Mouse (Mus musculus): Measurements from ENCODE around the gene Igfbp7. TPM values are rescaled to one million over a fixed set of nuclear protein-coding genes. Genes with fewer than 3 reads are reported as not detected.

Igfbp7 gene
- polyA plus RNA-seq, 1 experiment from 2014 or later: 15.6 TPM

DNA sequence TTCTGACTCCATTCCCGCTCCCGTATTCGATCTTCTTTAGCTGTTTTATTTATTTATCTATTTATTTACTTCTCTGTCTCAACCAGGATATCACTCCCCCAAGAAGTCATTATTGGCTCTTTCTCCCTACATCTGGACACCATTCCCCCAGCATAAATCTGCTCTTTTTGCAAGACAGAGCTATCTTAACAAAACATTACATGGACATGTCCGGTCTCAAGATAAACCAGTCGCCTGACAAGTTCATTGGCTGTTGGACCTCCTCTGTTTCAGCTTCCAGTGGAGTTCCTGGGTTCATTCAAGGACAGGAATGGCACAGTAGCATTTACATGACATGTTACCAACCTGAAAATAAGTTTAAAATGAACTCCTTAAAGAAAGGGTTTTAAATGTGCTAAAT, 4.9 kb downstream of the Igfbp7 start:
- peaks cover 26% of the 10 kb centered on the region for H3K27me3 ChIP-seq

GRCm38 (mm10) chr5:77402137-77402536, 5.7 kb downstream of the Igfbp7 start:
- no peak overlapping the region for H3K27ac ChIP-seq
- no peak overlapping the region for H3K4me3 ChIP-seq (replicated peaks)
- H3K4me2 ChIP-seq: no peak overlapping the region
- H3K9me3 ChIP-seq (replicated peaks): no peaks in the 10 kb centered on the region
- H3K4me1 ChIP-seq (replicated peaks): no peaks in the 10 kb centered on the region
- ATAC-seq (ENCODE audit: low read depth) (no peak), DNase-seq (no peak)
- WGBS (ENCODE audit: insufficient replicate concordance): 34% methylated on average over 5 of the region's 5 CpGs
- no peak overlapping the region for H3K9ac ChIP-seq
- no peaks in the 10 kb centered on the region for H3K36me3 ChIP-seq
- peaks cover 19% of the 10 kb centered on the region for H3K27me3 ChIP-seq

More for the DNA sequence above, 4.9 kb downstream of the Igfbp7 start:
- 58% methylated on average over 5 of the region's 5 CpGs for WGBS (ENCODE audit: insufficient replicate concordance)
- H3K4me1 ChIP-seq (replicated peaks): 0 out of 2 replicates have a peak, but pooled peaks cover 3% of the 10 kb centered on the region
- H3K9ac ChIP-seq: no peak overlapping the region
- H3K9me3 ChIP-seq (replicated peaks): no peaks in the 10 kb centered on the region
- DNase-seq (no peak), ATAC-seq (ENCODE audit: low read depth) (no peak)
- no peak overlapping the region for H3K27ac ChIP-seq
- no peak overlapping the region for H3K4me3 ChIP-seq (replicated peaks)
- H3K36me3 ChIP-seq: no peaks in the 10 kb centered on the region
- no peak overlapping the region for H3K4me2 ChIP-seq

DNA sequence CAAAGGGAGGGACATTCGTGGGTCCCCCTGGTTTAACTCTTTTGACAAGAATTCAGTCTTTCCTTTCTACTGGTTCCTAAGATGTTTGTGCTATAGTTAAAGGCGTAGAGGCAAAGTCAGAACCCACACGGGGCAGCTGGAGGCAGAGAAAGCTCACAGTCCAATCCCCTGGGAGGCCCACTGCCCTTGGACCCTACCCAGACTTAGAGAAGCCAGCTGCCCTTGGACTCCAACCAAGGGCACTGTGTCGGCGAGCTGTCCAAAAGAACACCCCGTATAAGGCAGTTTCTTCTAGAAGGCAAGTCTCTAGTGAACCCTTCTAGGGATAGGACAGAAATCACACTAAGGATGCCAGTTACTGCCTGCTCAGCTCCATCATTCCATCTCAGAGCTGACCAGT, 7.0 kb downstream of the Igfbp7 start:
- no peak overlapping the region for H3K27ac ChIP-seq

GRCm38 (mm10) chr5:77400151-77400550, 7.7 kb downstream of the Igfbp7 start:
- H3K9me3 ChIP-seq (replicated peaks): no peaks in the 10 kb centered on the region
- no peak overlapping the region for H3K27ac ChIP-seq
- H3K4me1 ChIP-seq (replicated peaks): no peaks in the 10 kb centered on the region
- H3K27me3 ChIP-seq: peaks cover 2% of the 10 kb centered on the region; the same call in 1 of the 2 replicates
- no peak overlapping the region for H3K4me2 ChIP-seq
- ATAC-seq (ENCODE audit: low read depth) (no peak), DNase-seq (no peak)
- H3K36me3 ChIP-seq: no peaks in the 10 kb centered on the region
- WGBS (ENCODE audit: insufficient replicate concordance): 71% methylated on average over 7 of the region's 7 CpGs
- no peak overlapping the region for H3K9ac ChIP-seq
- no peak overlapping the region for H3K4me3 ChIP-seq (replicated peaks)

More for the DNA sequence above, 7.0 kb downstream of the Igfbp7 start:
- Histone ChIP-seq H3K9me3 (replicated peaks) (no peaks in the 10 kb centered on the region), H3K4me3 (replicated peaks) (no peak overlapping the region), H3K4me2 (no peak overlapping the region), H3K9ac (no peak overlapping the region), H3K36me3 (no peaks in the 10 kb centered on the region), H3K4me1 (replicated peaks) (no peaks in the 10 kb centered on the region), H3K27me3 (peaks cover 8% of the 10 kb centered on the region)
- ATAC-seq (ENCODE audit: low read depth): no peak
- DNase-seq: no peak
- WGBS (ENCODE audit: insufficient replicate concordance): 70% methylated on average over 6 of the region's 6 CpGs

- Histone ChIP-seq H3K27ac (no peak overlapping the region), H3K9ac (no peak overlapping the region), H3K36me3 (no peaks in the 10 kb centered on the region), H3K9me3 (replicated peaks) (no peaks in the 10 kb centered on the region), H3K4me1 (replicated peaks) (no peaks in the 10 kb centered on the region), H3K4me2 (no peak overlapping the region), H3K27me3 (no peaks in the 10 kb centered on the region), H3K4me3 (replicated peaks) (no peak overlapping the region)
- DNase-seq (no peak), ATAC-seq (ENCODE audit: low read depth) (no peak)
- WGBS (ENCODE audit: insufficient replicate concordance): 77% methylated on average over 4 of the region's 4 CpGs
Measured at GRCm38 (mm10) chr5:77399076-77399475, 8.8 kb downstream of the Igfbp7 start.

- WGBS (ENCODE audit: insufficient replicate concordance): 70% methylated on average over 14 of the region's 14 CpGs
- no peaks in the 10 kb centered on the region for H3K36me3 ChIP-seq
- no peaks in the 10 kb centered on the region for H3K27me3 ChIP-seq
- H3K4me3 ChIP-seq (replicated peaks): no peak overlapping the region
- no peak for ATAC-seq (ENCODE audit: low read depth)
- no peak for DNase-seq
- H3K4me2 ChIP-seq: no peak overlapping the region
- H3K27ac ChIP-seq: no peak overlapping the region
- H3K4me1 ChIP-seq (replicated peaks): no peaks in the 10 kb centered on the region
- H3K9ac ChIP-seq: no peak overlapping the region
- no peaks in the 10 kb centered on the region for H3K9me3 ChIP-seq (replicated peaks)
Measured at GRCm38 (mm10) chr5:77398285-77399057, 9.4 kb downstream of the Igfbp7 start.

DNA sequence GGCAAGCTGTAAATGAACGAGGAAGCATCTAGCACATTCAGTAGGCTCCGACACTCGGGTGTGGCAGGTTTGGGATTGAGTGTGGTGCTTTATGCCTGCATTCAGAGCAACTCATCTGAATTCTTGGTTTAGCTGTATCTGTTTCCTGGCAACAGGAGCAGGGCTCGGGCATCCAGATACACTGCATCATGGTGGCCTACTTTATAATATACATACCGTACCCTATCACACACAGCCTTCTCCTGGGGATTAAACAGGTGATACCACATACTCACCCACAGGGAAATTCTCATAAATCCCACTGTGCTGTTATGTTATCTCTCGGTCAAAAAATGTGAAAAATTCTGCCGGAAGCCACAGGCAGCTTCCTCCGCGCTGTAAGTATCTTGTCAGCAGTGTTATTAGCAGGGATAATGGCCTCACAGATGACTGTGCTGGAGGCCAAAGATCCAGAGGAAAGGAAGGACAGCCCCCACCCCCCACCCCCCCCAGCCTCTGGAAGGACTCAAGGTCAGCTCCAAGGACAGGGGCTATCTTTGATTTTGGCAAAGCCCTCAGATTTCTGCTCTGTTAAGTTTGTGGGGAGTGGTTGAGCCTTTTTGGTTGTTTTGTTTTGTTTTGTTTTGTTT, 13.7 kb downstream of the Igfbp7 start:
- Histone ChIP-seq H3K4me1 (replicated peaks) (no peaks in the 10 kb centered on the region), H3K4me3 (replicated peaks) (no peak overlapping the region), H3K36me3 (no peaks in the 10 kb centered on the region), H3K27me3 (no peaks in the 10 kb centered on the region), H3K9ac (no peak overlapping the region), H3K27ac (no peak overlapping the region), H3K4me2 (no peak overlapping the region), H3K9me3 (replicated peaks) (no peaks in the 10 kb centered on the region)
- ATAC-seq (ENCODE audit: low read depth) (no peak), DNase-seq (no peak)
- WGBS (ENCODE audit: insufficient replicate concordance): 63% methylated on average over 9 of the region's 9 CpGs

DNA sequence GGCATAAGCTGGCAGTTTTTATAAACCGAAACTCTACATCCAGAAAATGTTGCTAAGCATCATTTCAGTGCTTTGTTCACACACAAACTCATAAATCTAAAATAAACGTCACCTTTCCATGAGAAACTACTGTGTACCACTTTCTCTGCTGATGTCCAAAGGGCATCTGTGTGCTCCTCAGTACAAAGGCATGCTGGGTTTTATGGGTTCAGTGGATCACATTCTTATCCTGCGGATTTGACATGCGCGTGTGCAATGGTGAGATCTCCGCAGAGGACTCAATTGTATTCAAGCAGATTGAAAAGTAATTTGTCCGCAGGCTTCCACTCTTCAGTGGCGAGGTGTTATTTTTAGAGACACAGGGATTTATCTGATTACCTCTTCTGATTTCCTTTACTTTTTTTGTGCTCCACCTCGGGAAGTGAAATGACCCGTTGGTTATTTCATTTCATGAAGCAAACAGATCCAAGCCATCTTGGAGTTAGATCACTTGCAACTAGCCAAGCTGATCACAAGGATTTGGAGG, 14.7 kb downstream of the Igfbp7 start:
- ATAC-seq (ENCODE audit: low read depth) (no peak), DNase-seq (no peak)
- no peak overlapping the region for H3K27ac ChIP-seq
- no peaks in the 10 kb centered on the region for H3K9me3 ChIP-seq (replicated peaks)
- no peak overlapping the region for H3K4me2 ChIP-seq
- no peaks in the 10 kb centered on the region for H3K27me3 ChIP-seq
- 77% methylated on average over 10 of the region's 10 CpGs for WGBS (ENCODE audit: insufficient replicate concordance)
- no peaks in the 10 kb centered on the region for H3K36me3 ChIP-seq
- H3K4me1 ChIP-seq (replicated peaks): no peaks in the 10 kb centered on the region
- no peak overlapping the region for H3K4me3 ChIP-seq (replicated peaks)
- H3K9ac ChIP-seq: no peak overlapping the region

DNA sequence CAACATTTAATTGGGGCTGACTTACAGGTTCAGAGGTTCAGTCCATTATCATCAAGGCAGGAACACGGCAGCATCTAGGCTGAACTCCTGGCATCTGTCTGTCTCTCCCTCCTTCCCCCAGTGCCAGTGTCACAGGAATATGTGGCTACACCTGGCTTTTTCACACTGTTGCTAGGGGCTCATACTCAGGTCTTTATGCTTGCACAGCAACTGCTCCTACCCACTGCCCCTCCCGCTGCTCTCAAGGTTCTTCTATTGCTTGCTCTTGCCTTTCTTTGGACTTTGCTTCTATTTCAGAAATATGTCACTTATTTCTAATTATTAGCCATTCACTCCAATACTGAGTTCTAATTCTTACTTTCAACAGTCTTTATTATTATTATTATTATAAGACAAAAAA, 17.6 kb downstream of the Igfbp7 start:
- ATAC-seq (ENCODE audit: low read depth) (no peak), DNase-seq (no peak)
- H3K9me3 ChIP-seq (replicated peaks): no peaks in the 10 kb centered on the region
- H3K27me3 ChIP-seq: no peaks in the 10 kb centered on the region
- H3K4me3 ChIP-seq (replicated peaks): no peak overlapping the region
- no peaks in the 10 kb centered on the region for H3K36me3 ChIP-seq
- WGBS (ENCODE audit: insufficient replicate concordance): 67% methylated on average over 2 of the region's 2 CpGs
- H3K4me2 ChIP-seq: no peak overlapping the region
- H3K27ac ChIP-seq: no peak overlapping the region
- peaks cover 15% of the 10 kb centered on the region for H3K4me1 ChIP-seq (replicated peaks)
- H3K9ac ChIP-seq: no peak overlapping the region

DNA sequence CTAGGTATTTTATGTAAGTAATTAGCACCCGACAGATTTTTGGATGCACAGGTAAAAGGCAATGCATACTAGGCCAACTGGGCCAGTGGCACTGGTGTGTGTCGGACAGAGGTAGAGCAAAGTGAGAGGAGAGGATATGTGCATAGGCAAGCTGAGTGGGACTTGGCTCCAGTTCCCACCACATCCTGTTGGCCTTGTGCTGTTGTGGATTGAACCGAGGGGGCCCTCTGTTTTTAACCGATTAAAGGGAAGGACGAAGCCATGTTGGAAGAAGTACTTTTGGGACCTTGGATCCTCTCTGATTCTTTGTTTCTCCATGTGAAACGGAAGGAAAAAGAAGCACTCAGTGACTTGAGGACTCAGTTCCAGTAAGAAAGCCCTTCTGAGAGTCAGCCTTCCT, 19.5 kb downstream of the Igfbp7 start:
- no peak for DNase-seq
- H3K27ac ChIP-seq: no peak overlapping the region
- H3K4me1 ChIP-seq (replicated peaks): peaks cover 30% of the 10 kb centered on the region
- no peaks in the 10 kb centered on the region for H3K27me3 ChIP-seq
- WGBS (ENCODE audit: insufficient replicate concordance): 56% methylated on average over 6 of the region's 6 CpGs
- H3K9me3 ChIP-seq (replicated peaks): no peaks in the 10 kb centered on the region
- no peaks in the 10 kb centered on the region for H3K36me3 ChIP-seq
- H3K4me3 ChIP-seq (replicated peaks): no peak overlapping the region
- H3K9ac ChIP-seq: no peak overlapping the region
- no peak overlapping the region for H3K4me2 ChIP-seq
- no peak for ATAC-seq (ENCODE audit: low read depth)

- DNase-seq (no peak), ATAC-seq (ENCODE audit: low read depth) (no peak)
- Histone ChIP-seq H3K27ac (no peak overlapping the region), H3K36me3 (no peaks in the 10 kb centered on the region), H3K9me3 (replicated peaks) (no peaks in the 10 kb centered on the region), H3K4me2 (no peak overlapping the region), H3K4me1 (replicated peaks) (peaks cover 31% of the 10 kb centered on the region), H3K9ac (no peak overlapping the region), H3K4me3 (replicated peaks) (no peak overlapping the region), H3K27me3 (no peaks in the 10 kb centered on the region)
- 71% methylated on average over 8 of the region's 8 CpGs for WGBS (ENCODE audit: insufficient replicate concordance)
Measured at GRCm38 (mm10) chr5:77387414-77387704, 20.5 kb downstream of the Igfbp7 start.

Measured in liver, embryonic 13.5 days (tissue).